Mouse (Mus musculus) spleen, adult 2 months (tissue): ENCODE data around the gene Prr5l.

Experiments
- CTCF ChIP-seq: fragments of 200-500 bp; IDR thresholded peaks from 2 replicates; pipeline ENCODE4 v1.5.1; 2011; ENCODE audit warnings: mild to moderate bottlenecking, inconsistent platforms; ENCODE audit not compliant: insufficient read depth, insufficient read length, insufficient replicate concordance; ENCODE audit errors: extremely low read depth
- POLR2A ChIP-seq: fragments of 200-500 bp; IDR thresholded peaks from 2 replicates; pipeline ENCODE4 v1.6.1; 2011; ENCODE audit warnings: low read depth, low read length, inconsistent platforms

DNA sequence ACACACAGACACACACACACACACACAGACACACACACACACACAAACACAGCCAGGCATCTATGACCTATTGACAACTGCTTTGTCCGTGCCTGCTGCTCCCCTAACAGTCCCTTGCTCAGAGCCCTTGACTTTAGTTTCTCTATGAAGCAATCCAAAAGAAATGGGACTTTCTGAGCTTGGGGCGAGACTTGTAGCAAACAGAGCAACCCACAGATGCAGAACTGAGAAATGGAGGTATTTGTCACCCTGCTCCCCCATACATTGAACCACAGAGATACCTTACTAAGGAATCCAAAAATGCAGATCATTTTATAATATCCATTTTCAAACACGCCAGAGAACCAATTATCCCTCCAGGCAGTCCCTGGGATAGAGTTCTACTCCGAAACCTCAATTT is 128.4 kb downstream of the Prr5l start:
- no peak for TF ChIP-seq CTCF
- TF ChIP-seq POLR2A, result no peak
